Mouse (Mus musculus): Measurements from ENCODE around the gene Fcgrt. TPM values are rescaled to one million over a fixed set of nuclear protein-coding genes. Genes with fewer than 3 reads are reported as not detected.
"Not testable (repeated sequence)": the region's sequence is repeated elsewhere in the genome, so short reads cannot be mapped to it uniquely, and the experiment has no call there.

Gene Fcgrt
- total RNA-seq, 2 experiments from 2014 or later = 0.62 to 3.9 TPM

- ATAC-seq (replicated peaks; ENCODE audit: poor library complexity) = no peak
Measured at GRCm38 (mm10) chr7:45131850-45132249, 28.2 kb upstream of the Fcgrt start.

GRCm38 (mm10) chr7:45129776-45130512, 26.3 kb upstream of the Fcgrt start:
- ATAC-seq (replicated peaks; ENCODE audit: poor library complexity) = no peak

GRCm38 (mm10) chr7:45129318-45129717, 25.7 kb upstream of the Fcgrt start:
- peak; percentile 5; the same call in 1 of the 2 replicates for ATAC-seq (replicated peaks; ENCODE audit: poor library complexity)

GRCm38 (mm10) chr7:45128624-45129246, 25.1 kb upstream of the Fcgrt start, which contains the start of gene Rpl13a:
Gene Rpl13a (minus strand): TSS chr7:45128761.
- peak; percentile 66 for ATAC-seq (replicated peaks; ENCODE audit: poor library complexity)

GRCm38 (mm10) chr7:45127700-45128224, 24.1 kb upstream of the Fcgrt start:
- no peak for ATAC-seq (replicated peaks; ENCODE audit: poor library complexity)

- no peak for ATAC-seq (replicated peaks; ENCODE audit: poor library complexity)
Measured at GRCm38 (mm10) chr7:45126844-45127699, 23.4 kb upstream of the Fcgrt start.

GRCm38 (mm10) chr7:45126147-45126843, 22.6 kb upstream of the Fcgrt start:
- no peak for ATAC-seq (replicated peaks; ENCODE audit: poor library complexity)

DNA sequence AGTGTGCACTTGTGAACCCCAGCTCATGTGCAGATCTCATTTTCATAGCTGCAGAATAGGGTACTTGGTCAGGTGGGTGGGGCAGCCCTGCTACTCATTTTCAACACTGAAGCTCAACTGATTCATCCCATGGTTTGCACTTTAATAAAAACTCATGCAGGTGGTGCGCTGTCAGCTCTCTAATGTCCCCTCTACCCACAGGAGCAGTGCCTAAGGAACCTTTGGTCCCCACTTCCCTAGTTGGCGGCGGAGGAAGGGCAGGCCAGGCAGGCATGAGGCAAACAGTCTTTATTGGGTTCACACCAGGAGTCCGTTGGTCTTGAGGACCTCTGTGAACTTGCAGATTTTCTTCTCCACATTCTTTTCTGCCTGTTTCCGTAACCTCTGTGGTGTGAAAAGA, 22.0 kb upstream of the Fcgrt start:
- ATAC-seq (replicated peaks; ENCODE audit: poor library complexity) = not testable (repeated sequence)

DNA sequence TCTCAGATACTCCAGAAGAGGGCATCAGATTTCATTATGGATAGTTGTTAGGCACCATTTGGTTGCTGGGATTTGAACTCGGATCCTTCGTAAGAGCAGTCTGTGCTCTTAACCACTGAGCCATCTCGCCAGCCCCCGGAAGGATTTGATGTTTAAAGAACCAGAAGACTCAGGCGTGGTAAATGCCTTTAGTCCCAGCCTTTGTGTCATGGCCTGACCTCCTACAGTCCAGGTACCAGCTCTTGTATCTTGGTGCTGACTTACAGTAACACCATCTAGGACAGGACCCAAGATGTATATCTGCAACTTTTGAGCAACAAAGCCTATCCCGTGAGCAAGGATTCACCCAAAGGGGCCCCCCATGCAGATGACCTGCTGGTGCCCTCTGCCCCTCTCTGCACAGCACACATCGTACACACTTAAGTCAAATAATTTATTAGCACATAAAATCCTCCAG, 21.5 kb upstream of the Fcgrt start:
- no peak for ATAC-seq (replicated peaks; ENCODE audit: poor library complexity)

- peak; percentile 61 for ATAC-seq (replicated peaks; ENCODE audit: poor library complexity)
Measured at GRCm38 (mm10) chr7:45124224-45125143, 20.8 kb upstream of the Fcgrt start, which contains the start of gene Rps11. Gene Rps11 (minus strand): TSS chr7:45124439.

DNA sequence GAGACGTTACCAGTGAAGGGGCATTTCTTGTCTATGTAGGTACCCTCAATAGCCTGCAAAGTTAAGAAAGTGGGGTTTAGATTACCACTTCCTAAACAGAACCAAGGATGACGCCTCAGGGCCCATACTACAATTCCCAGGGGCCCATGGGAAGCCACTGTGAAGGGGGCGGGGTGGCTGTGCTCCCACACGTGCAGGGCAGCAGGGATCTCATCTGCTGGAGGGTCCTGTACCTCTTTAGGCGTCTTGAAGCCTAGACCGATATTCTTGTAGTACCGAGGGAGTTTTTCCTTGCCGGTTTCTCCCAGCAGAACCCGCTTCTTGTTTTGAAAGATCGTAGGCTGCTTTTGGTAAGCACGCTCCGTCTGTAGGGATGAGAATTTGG, 19.5 kb upstream of the Fcgrt start:
- ATAC-seq (replicated peaks; ENCODE audit: poor library complexity) = no peak

- no peak for ATAC-seq (replicated peaks; ENCODE audit: poor library complexity)
Measured at GRCm38 (mm10) chr7:45122561-45123185, 19.0 kb upstream of the Fcgrt start.

- ATAC-seq (replicated peaks; ENCODE audit: poor library complexity) = no peak
Measured at GRCm38 (mm10) chr7:45121966-45122365, 18.3 kb upstream of the Fcgrt start.

DNA sequence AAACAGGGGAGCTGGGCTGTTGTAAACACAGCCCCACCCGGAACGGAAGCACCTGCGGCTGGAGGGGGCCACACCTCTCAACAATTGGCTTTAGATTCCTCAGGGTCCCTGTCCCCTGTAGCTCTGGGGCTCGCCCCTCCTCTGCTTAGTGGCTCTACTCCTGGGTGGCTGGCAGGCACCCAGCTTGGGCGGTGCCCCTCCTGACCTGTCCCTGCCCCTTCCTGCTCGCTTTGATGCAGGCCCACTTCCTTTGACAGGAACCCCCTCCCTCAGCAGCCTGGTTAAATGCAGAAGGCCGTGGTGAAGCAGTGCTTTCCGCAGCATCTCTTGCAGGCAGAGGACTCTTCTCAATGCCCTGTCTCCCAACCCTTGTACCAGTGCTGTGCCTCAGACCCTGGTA, 17.8 kb upstream of the Fcgrt start:
- ATAC-seq (replicated peaks; ENCODE audit: poor library complexity) = peak; percentile 7

DNA sequence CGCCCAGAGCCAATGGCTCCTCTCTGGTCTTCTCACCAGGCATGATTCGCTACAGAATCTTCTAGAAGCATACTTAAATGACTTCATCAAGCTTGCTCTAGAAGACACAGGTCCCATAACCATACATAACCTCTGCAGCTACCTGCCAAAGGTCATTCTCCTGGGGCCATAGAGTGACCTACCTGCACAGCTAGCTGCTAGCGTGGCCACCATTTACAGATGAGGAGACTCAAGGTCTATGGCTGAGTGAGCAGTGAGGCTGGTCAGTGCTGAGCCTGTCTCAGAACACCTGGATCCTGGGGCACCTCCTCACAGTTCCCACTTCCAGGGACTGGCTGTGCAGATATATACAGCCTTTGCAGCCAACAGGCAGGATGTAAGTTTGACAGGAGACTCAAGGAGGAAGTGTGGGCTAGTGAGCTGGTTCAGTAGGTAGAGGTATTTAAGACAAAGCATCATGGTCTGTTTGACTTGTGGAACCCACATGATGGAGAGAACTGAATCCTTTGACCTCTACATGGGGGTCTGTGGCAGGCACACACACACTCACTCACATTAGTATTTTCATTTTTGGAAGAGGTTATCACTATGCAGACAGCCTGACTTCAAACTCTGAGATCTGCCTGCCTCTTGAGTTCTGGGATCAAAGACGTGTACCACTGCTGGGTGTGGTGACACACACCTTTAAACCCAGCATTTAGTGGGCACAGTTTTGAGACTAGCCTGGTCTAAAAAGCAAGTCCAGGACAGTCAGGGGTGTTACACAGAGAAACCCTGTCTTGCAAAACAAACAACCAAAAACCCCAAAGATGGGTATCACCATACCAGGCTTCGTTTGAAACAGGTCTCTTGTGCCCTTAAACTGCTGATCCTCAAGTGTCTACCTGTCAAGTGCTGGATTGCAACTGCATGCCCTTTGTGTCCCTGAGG, 16.4 kb upstream of the Fcgrt start:
- no peak for ATAC-seq (replicated peaks; ENCODE audit: poor library complexity)

DNA sequence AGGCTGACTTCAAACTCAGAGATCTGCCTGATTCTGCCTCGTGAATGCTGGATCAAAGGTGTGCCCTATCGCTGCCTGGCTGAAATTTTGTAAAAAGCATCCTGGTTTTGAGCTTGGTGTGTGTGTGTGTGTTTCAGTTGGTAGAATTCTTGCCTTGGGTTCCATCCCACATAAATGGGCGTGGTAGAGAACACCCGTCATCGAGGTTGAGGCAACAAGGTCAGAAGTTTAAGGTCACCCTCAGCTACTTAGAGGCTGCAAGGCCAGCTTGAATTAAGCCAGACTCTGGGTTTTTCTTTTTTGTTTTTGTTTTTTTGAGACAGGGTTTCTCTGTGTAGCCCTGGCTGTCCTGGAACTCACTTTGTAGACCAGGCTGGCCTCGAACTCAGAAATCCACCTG, 14.7 kb upstream of the Fcgrt start:
- no peak for ATAC-seq (replicated peaks; ENCODE audit: poor library complexity)

- ATAC-seq (replicated peaks; ENCODE audit: poor library complexity) = no peak
Measured at GRCm38 (mm10) chr7:45117566-45117965, 13.9 kb upstream of the Fcgrt start.

DNA sequence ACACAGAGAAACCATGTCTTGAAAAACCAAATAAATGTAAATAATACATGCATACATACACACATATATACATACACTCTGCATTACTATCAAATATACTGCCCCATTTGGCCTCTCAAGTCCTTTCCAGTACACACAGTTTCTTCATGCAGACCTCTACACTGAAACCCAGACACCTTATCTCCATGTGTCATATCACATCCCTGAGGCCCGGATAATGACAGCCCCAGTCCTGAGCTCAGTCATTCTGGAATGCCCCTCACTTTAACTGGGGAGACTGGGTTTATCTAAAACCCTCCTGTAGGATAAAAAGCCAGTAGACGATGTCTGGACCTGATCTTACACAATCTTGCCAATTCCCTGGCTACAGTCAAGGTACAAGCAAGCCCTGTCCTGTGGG, 9.8 kb upstream of the Fcgrt start:
- ATAC-seq (replicated peaks; ENCODE audit: poor library complexity) = no peak

All from megakaryocyte progenitor cell, adult 5-6 weeks (primary cell).